Mouse (Mus musculus) heart, postnatal 0 days (tissue): ENCODE results near the gene Coro1a.

Experiments
- CTCF ChIP-seq: IDR thresholded peaks from 2 replicates; pipeline ENCODE4 v1.5.1; 2016; ENCODE audit warnings: antibody characterized with exemption, control low read depth, low read depth
- EP300 ChIP-seq: IDR thresholded peaks from 2 replicates; pipeline ENCODE4 v1.6.1; 2016; ENCODE audit warnings: antibody characterized with exemption, low read depth

- no peak for TF ChIP-seq CTCF
- TF ChIP-seq EP300 = no peak
These were observed 50.1 kb downstream of the Coro1a start for GRCm38 (mm10) chr7:126657522-126657921.
